Mouse (Mus musculus) midbrain, embryonic 15.5 days (tissue): ENCODE data around the gene Ap3d1. TPM values are rescaled to one million over a fixed set of nuclear protein-coding genes. Genes with fewer than 3 reads are reported as not detected.

Experiments
- ATAC-seq: fragments of 200-750 bp; cut with Nextera tagmentation; replicated peaks from 2 replicates; pipeline ENCODE4 v1.8.0; 2017; ENCODE audit warnings: moderate TSS enrichment
- H3K27ac ChIP-seq: fragments of 300-500 bp; sonication (generic); 2 replicates; pipeline ENCODE4 v1.5.1; 2015; ENCODE audit warnings: mild to moderate bottlenecking, inconsistent platforms
- H3K27me3 ChIP-seq: fragments of 300-500 bp; sonication (generic); replicated peaks from 2 replicates; pipeline ENCODE4 v1.6.1; 2015; ENCODE audit warnings: inconsistent platforms
- H3K36me3 ChIP-seq: fragments of 300-500 bp; sonication (generic); replicated peaks from 2 replicates; pipeline ENCODE4 v1.6.1; 2015; ENCODE audit warnings: inconsistent platforms
- H3K4me1 ChIP-seq: fragments of 300-500 bp; sonication (generic); 2 replicates; pipeline ENCODE4 v1.6.1; 2015; ENCODE audit warnings: inconsistent platforms
- H3K4me2 ChIP-seq: fragments of 300-500 bp; sonication (generic); 2 replicates; pipeline ENCODE4 v1.6.1; 2015; ENCODE audit warnings: inconsistent platforms, mild to moderate bottlenecking, moderate library complexity
- H3K4me3 ChIP-seq: fragments of 300-500 bp; sonication (generic); 2 replicates; pipeline ENCODE4 v1.5.1; 2015; ENCODE audit warnings: mild to moderate bottlenecking, inconsistent platforms
- H3K9ac ChIP-seq: fragments of 300-500 bp; sonication (generic); 2 replicates; pipeline ENCODE4 v1.6.1; 2015; ENCODE audit warnings: mild to moderate bottlenecking, inconsistent platforms
- H3K9me3 ChIP-seq: fragments of 300-500 bp; sonication (generic); 2 replicates; pipeline ENCODE4 v1.6.1; 2016; ENCODE audit warnings: inconsistent platforms
- WGBS: fragments of 180-500 bp; shearing (Covaris S2); methylation state at CpG from one replicate; pipeline ENCODE4 v1.1.7; 2015; ENCODE audit warnings: mixed read lengths; 5-methylcytosine and 5-hydroxymethylcytosine counted together
- polyA plus RNA-seq: library from polyadenylated mRNA; unstranded; fragments of >200 nt; fragmentation: Nextera tagmentation; extraction: Ambion mirVana; gene quantifications from 2 replicates; pipeline ENCODE4 v1.2.1, GENCODE M21; 2015

Gene Ap3d1
- polyA plus RNA-seq, 1 experiment from 2014 or later, result 117 TPM

- Histone ChIP-seq H3K9ac (no peak overlapping the region), H3K27me3 (no peaks in the 10 kb centered on the region), H3K36me3 (0 out of 2 replicates have a peak, but pooled peaks cover 10% of the 10 kb centered on the region), H3K4me1 (peaks cover 44% of the 10 kb centered on the region), H3K27ac (0 out of 2 replicates have a peak overlapping the region, but pooled peaks have one; percentile 5), H3K4me3 (no peak overlapping the region), H3K4me2 (no peak overlapping the region), H3K9me3 (no peaks in the 10 kb centered on the region)
- 84% methylated on average over 5 of the region's 5 CpGs for WGBS
- ATAC-seq, result no peak
Observed at GRCm38 (mm10) chr10:80736731-80737130, 5.3 kb downstream of the Ap3d1 start.

DNA sequence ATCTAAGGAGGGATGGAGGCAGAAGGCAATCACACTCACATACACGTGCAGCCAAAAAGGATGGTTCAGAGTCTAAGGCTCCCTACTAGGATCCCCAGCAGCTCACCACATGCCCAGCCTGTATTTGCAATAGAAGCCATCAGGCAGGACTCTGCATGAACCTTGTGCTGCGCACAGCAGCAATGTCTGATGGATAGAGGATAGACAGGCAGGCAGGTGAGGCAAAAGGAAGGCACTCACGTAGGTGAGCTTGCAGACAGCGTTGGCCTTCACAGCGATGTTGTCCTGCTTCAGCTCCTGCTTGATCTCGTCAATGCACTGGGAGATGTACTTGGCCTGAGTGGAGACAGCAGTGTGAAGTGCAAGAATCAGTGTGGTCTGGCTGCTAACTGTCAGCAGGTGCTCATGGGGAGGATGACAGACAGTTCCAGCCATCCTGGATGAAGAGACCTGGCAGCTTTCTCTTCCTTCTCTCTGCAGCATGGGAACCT, 9.4 kb downstream of the Ap3d1 start:
- Histone ChIP-seq H3K4me1 (peaks cover 9% of the 10 kb centered on the region; the same call in 1 of the 2 replicates), H3K9me3 (no peaks in the 10 kb centered on the region), H3K27me3 (no peaks in the 10 kb centered on the region), H3K4me2 (no peak overlapping the region), H3K36me3 (peaks cover 43% of the 10 kb centered on the region), H3K27ac (no peak overlapping the region), H3K4me3 (no peak overlapping the region), H3K9ac (no peak overlapping the region)
- 94% methylated on average over 6 of the region's 6 CpGs for WGBS
- ATAC-seq, result no peak

DNA sequence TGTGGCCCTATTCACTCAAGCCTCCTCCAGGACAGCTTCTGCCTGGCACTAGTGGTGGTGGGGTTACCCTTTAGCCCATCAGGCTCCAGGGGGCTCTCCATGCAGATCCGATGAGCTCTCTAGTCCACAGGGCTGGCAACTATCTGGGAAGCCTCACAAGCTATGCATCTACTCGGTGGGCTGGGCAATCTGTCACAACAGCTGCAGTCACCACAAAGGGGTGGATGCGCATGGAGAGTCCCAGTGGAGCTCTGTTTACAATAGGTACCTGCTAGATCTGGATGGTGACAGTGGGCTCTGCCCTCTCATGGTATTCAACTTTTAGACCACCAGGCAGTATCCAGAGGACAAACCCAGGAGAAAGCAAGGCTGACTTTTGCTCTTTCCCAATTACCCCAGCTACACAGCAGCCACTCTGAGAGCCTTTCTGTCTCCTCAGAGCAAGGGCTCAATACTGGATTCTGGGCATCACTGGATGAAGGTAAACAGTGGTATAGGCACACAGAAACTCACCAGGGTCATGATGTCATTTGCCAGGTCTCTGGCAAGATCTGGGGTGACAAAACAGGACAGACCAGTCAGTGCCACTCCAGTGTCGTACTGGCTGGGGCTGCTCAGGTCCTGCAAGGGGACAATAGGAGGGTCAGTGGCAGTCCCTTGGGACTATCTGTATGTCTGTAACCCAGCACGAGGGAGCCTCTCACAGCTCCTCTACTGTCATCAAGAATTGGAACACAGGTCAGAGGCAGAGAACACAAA, 14.5 kb downstream of the Ap3d1 start:
- Histone ChIP-seq H3K27me3 (no peaks in the 10 kb centered on the region), H3K36me3 (peaks cover 58% of the 10 kb centered on the region), H3K9ac (no peak overlapping the region), H3K4me2 (no peak overlapping the region), H3K4me1 (no peaks in the 10 kb centered on the region), H3K9me3 (no peaks in the 10 kb centered on the region), H3K27ac (no peak overlapping the region), H3K4me3 (no peak overlapping the region)
- no peak for ATAC-seq
- 86% methylated on average over 5 of the region's 5 CpGs for WGBS

DNA sequence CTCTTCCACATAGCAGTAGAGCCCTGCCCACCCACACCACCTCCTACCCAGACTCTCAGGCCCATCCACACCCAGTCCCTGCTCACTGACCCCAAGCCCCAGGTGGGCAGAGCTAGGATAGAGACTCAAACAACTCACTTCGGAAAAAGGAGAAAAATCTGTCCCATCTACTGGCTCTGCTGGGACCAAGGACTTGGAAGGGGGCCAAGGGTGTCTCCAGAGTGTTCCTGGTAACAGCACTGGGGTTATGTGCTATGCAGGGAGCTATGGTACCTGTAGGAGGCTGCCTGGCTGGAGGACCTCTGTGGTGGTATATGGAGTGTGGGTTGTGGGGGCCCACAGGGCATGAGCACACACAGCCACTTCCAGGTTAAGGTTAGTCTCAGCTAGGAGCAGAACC, 24.8 kb downstream of the Ap3d1 start:
- Histone ChIP-seq H3K9me3 (no peaks in the 10 kb centered on the region), H3K9ac (no peak overlapping the region), H3K27ac (no peak overlapping the region), H3K4me3 (no peak overlapping the region), H3K4me1 (no peaks in the 10 kb centered on the region), H3K4me2 (no peak overlapping the region), H3K36me3 (peaks cover 91% of the 10 kb centered on the region), H3K27me3 (no peaks in the 10 kb centered on the region)
- no peak for ATAC-seq
- WGBS, result 79% methylated on average over 1 of the region's 1 CpGs

DNA sequence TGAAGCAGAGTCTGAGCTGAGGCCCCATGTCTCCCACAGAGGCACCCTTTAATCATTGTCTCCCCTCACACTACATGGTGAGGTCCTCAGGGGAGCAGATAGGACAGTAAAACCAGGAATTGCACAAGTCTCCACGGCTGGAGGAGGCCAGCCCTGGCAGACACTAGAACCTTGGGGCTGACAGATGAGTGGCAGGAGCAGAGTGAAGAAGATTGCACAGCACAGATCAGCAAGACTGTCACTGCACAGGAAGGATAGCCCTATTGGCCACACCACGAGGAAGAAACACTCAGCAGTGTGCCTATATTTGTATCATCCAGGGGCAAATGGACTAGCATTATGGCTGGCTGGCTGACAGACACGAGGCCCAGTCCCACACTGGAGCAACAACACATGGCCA, 31.2 kb downstream of the Ap3d1 start:
- Histone ChIP-seq H3K27ac (no peak overlapping the region), H3K9ac (no peak overlapping the region), H3K36me3 (peaks cover 80% of the 10 kb centered on the region), H3K4me2 (no peak overlapping the region), H3K9me3 (no peaks in the 10 kb centered on the region), H3K4me1 (no peaks in the 10 kb centered on the region), H3K4me3 (no peak overlapping the region), H3K27me3 (no peaks in the 10 kb centered on the region)
- no peak for ATAC-seq
- 93% methylated on average over 3 of the region's 3 CpGs for WGBS

GRCm38 (mm10) chr10:80705479-80705878, 36.6 kb downstream of the Ap3d1 start:
- Histone ChIP-seq H3K4me2 (no peak overlapping the region), H3K27me3 (no peaks in the 10 kb centered on the region), H3K9ac (no peak overlapping the region), H3K9me3 (no peaks in the 10 kb centered on the region), H3K27ac (no peak overlapping the region), H3K4me3 (no peak overlapping the region), H3K4me1 (peaks cover 26% of the 10 kb centered on the region), H3K36me3 (peaks cover 35% of the 10 kb centered on the region)
- ATAC-seq, result no peak
- WGBS, result 76% methylated on average over 3 of the region's 3 CpGs

DNA sequence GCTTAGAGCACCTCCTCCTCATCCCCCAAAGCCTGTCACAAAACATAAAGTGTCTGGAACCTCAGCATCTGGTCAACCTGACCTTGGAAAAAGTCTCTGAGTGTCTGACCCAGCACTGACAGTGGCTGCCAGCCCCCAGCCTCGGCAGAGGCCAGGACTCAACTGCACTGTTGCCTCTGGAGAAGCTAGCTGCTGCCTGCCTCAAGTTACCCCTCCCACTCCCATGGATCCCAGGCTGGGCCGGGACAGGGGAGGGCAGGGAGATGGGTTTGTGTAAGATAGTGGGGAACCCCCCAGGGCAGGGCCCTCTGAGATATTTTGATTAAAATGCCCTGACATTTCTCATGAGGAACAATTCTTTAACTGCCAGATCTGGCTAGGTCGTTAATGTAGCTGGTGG, 37.0 kb downstream of the Ap3d1 start:
- 77% methylated on average over 3 of the region's 3 CpGs for WGBS
- Histone ChIP-seq H3K4me2 (no peak overlapping the region), H3K27ac (no peak overlapping the region), H3K9me3 (no peaks in the 10 kb centered on the region), H3K27me3 (no peaks in the 10 kb centered on the region), H3K4me1 (peaks cover 30% of the 10 kb centered on the region), H3K9ac (no peak overlapping the region), H3K36me3 (peaks cover 31% of the 10 kb centered on the region), H3K4me3 (no peak overlapping the region)
- no peak for ATAC-seq

GRCm38 (mm10) chr10:80704418-80704817, 37.6 kb downstream of the Ap3d1 start:
- peaks cover 25% of the 10 kb centered on the region for H3K36me3 ChIP-seq
- H3K4me2 ChIP-seq, result no peak overlapping the region
- 81% methylated on average over 5 of the region's 5 CpGs for WGBS
- no peak overlapping the region for H3K27ac ChIP-seq
- no peaks in the 10 kb centered on the region for H3K27me3 ChIP-seq
- H3K9me3 ChIP-seq, result no peaks in the 10 kb centered on the region
- no peak for ATAC-seq
- H3K9ac ChIP-seq, result no peak overlapping the region
- H3K4me1 ChIP-seq, result peaks cover 34% of the 10 kb centered on the region
- no peak overlapping the region for H3K4me3 ChIP-seq

GRCm38 (mm10) chr10:80703643-80704042, 38.4 kb downstream of the Ap3d1 start:
- Histone ChIP-seq H3K36me3 (peaks cover 17% of the 10 kb centered on the region), H3K4me1 (peaks cover 34% of the 10 kb centered on the region), H3K9ac (no peak overlapping the region), H3K27ac (peak overlapping the region; percentile 89), H3K27me3 (no peaks in the 10 kb centered on the region), H3K4me3 (peak overlapping the region; percentile 79), H3K9me3 (no peaks in the 10 kb centered on the region), H3K4me2 (peak overlapping the region; percentile 66)
- WGBS, result 93% methylated on average over 5 of the region's 5 CpGs
- no peak for ATAC-seq

- Histone ChIP-seq H3K4me2 (peak overlapping the region; percentile 66), H3K9me3 (no peaks in the 10 kb centered on the region), H3K36me3 (peaks cover 9% of the 10 kb centered on the region), H3K4me3 (peak overlapping the region; percentile 79), H3K4me1 (peaks cover 40% of the 10 kb centered on the region), H3K9ac (peak overlapping the region; percentile 42), H3K27ac (peak overlapping the region; percentile 89), H3K27me3 (no peaks in the 10 kb centered on the region)
- peak; percentile 88 for ATAC-seq
- 3% methylated on average over 47 of the region's 47 CpGs for WGBS
Observed at GRCm38 (mm10) chr10:80702536-80703390, 39.3 kb downstream of the Ap3d1 start.

DNA sequence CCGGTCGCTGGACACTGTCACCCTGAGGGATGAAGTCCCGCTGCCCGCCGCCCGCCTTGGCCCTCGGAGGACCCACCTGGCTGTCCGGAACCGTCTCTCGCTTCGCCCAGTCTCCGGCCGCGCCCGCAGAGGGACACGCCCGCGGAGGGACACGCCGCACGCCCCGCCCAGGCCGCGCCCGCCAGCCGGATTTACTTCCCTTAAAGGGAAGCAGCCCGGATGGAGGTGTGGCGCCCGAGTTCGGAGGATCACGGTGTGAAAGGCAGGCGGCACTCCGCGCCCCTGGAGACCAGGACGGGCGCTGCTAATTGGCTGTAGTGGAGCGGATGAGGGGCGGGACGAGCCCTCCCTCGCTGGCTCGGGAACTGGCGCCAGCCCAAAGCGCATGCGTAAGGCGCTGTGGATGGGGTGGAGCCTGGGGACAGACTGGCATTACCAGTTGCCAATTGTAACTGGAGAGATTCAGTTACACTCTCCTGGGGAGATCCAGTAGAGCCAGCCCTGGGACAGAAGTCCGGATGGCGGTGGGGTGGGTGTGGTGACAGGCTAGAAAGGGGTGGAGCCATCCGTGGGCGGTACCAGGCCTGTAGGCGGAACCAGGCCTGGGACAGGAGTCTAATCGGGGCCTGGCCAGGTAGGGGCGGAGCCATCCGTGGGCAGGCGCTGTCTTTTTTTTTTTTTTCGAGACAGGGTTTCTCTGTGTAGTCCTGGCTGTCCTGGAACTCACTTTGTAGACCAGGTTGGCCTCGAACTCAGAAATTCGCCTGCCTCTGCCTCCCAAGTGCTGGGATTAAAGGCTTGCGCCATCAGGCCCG, 40.1 kb downstream of the Ap3d1 start, which contains the start of the genes Mob3a and Izumo4:
TSS of gene Mob3a (minus strand) at position 257 of the 815 bp plus-strand sequence.
TSS of gene Izumo4 (plus strand) at position 464 of the 815 bp plus-strand sequence.
- under 1% methylated on average over 59 of the region's 59 CpGs for WGBS
- ATAC-seq, result peak; percentile 96
- Histone ChIP-seq H3K9me3 (no peaks in the 10 kb centered on the region), H3K4me2 (peak within 1 kb of the TSS; percentile 66), H3K9ac (peak within 1 kb of the TSS; percentile 69), H3K4me1 (peaks cover 41% of the 10 kb centered on the region), H3K4me3 (peak within 1 kb of the TSS; percentile 79), H3K36me3 (peaks cover 7% of the 10 kb centered on the region; the same call in 1 of the 2 replicates), H3K27me3 (no peaks in the 10 kb centered on the region), H3K27ac (peak within 1 kb of the TSS; percentile 89)
